8 mouse cellular contexts compared by ENCODE assay signal in genomic region chr6:117840686-117841510, GRCm38 (mm10). TPM values are rescaled to one million over a fixed set of nuclear protein-coding genes. Genes with fewer than 3 reads are reported as not detected.
DNase-seq lines count a peak whose midpoint lies in the region; ATAC-seq and TF ChIP-seq lines count a peak whose summit lies in the region.

Zfp637 (plus strand) TSS chr6:117841180.

- H3K4me2 ChIP-seq in lung, embryonic 16.5 days (ENCODE audit: low read depth, low read length), result peak within 1 kb of the TSS; percentile 91

- WGBS in lung, embryonic 16.5 days, result under 1% methylated on average over 66 of the region's 66 CpGs

- peak within 1 kb of the TSS; percentile 58 for H3K27ac ChIP-seq in MEL (ENCODE audit: control insufficient read depth, low read depth, low read length)
- peak within 1 kb of the TSS; percentile 98 for H3K27ac ChIP-seq in lung, embryonic 16.5 days (ENCODE audit: low read length)

- ATAC-seq in hematopoietic stem cell, adult 5-6 weeks (replicated peaks in 1 of 2; ENCODE audit: insufficient read depth in 1 of 2, low FRiP score in 2 of 2, low TSS enrichment in 1 of 2, low read depth in 1 of 2, poor library complexity in 2 of 2, severe bottlenecking in 2 of 2), result peak; percentile 95 to 96
- ATAC-seq in lung, embryonic 16.5 days (ENCODE audit: low read depth), result peak; percentile 97

- TF ChIP-seq POLR2A in MEL (IDR thresholded peaks at IDR 0.05; ENCODE audit: control insufficient read depth in 1 of 2, insufficient read depth in 1 of 2, low read depth in 1 of 2, low read length in 2 of 2, poor library complexity in 1 of 2), result peak; percentile 65 to 86

- H3K9ac ChIP-seq in MEL (ENCODE audit: control insufficient read depth, low read depth, low read length, poor library complexity, severe bottlenecking), result peak within 1 kb of the TSS; percentile 86
- H3K9ac ChIP-seq in lung, embryonic 16.5 days (ENCODE audit: low read length), result peak within 1 kb of the TSS; percentile 100

- H3K79me2 ChIP-seq in MEL (ENCODE audit: control insufficient read depth, insufficient read depth, low read length, poor library complexity), result peaks cover 7% of the 10 kb centered on the region

- H3K4me3 ChIP-seq in MEL (ENCODE audit: control insufficient read depth in 1 of 2, insufficient read depth in 1 of 2, low read depth in 2 of 2, low read length in 2 of 2), result peak within 1 kb of the TSS; percentile 64 to 86
- H3K4me3 ChIP-seq in lung, embryonic 16.5 days (ENCODE audit: low read length), result peak within 1 kb of the TSS; percentile 99

- TF ChIP-seq CTCF in MEL (IDR thresholded peaks at IDR 0.05 in 2 of 3, conservative IDR thresholded peaks at IDR 0.05 in 1 of 3; ENCODE audit: control insufficient read depth in 1 of 3, insufficient read depth in 1 of 3, low read depth in 2 of 3, low read length in 3 of 3, poor library complexity in 1 of 3, severe bottlenecking in 1 of 3), result peak in 2 of 3 experiments; percentile 63 to 66; a peak in 4 of 6 replicates

- peaks cover 4 to 36% of the 10 kb centered on the region in 2 experiments; a peak in 3 of 4 replicates for H3K36me3 ChIP-seq in MEL (ENCODE audit: control insufficient read depth in 1 of 2, insufficient read depth in 2 of 2, low read length in 2 of 2)
- H3K36me3 ChIP-seq in lung, embryonic 16.5 days (ENCODE audit: control insufficient read depth, insufficient read depth, low read length), result peaks cover 20% of the 10 kb centered on the region

- H3K4me1 ChIP-seq in MEL (ENCODE audit: control insufficient read depth in 1 of 2, insufficient read depth in 2 of 2, low read length in 2 of 2), result peaks cover 20 to 25% of the 10 kb centered on the region in 2 experiments
- H3K4me1 ChIP-seq in lung, embryonic 16.5 days (replicated peaks; ENCODE audit: control insufficient read depth, insufficient read depth, low read length), result peaks cover 19% of the 10 kb centered on the region

- TF ChIP-seq RAD21 in MEL (IDR thresholded peaks at IDR 0.05; ENCODE audit: low read depth, low read length), result peak; percentile 38

- 0 out of 4 replicates have a peak, but pooled peaks of 1 of the 2 experiments have one; percentile 5 for TF ChIP-seq EP300 in MEL (IDR thresholded peaks at IDR 0.05; ENCODE audit: low read depth in 1 of 2, low read length in 2 of 2)

- no peaks in the 10 kb centered on the region for H3K9me3 ChIP-seq in MEL (replicated peaks; ENCODE audit: insufficient read depth, low read length)
- H3K9me3 ChIP-seq in lung, embryonic 16.5 days (ENCODE audit: control insufficient read depth, low read length), result no peaks in the 10 kb centered on the region

- peak; percentile 92 for DNase-seq in MEL (ENCODE audit: low read depth, low spot score)
- peak; percentile 88 for DNase-seq in cerebellum, adult 8-10 months
- peak; percentile 91 for DNase-seq in forelimb bud, embryonic 11.5 days (ENCODE audit: low read depth, low spot score)
- peak; percentile 73 for DNase-seq in layer of hippocampus, adult 9-10 months (ENCODE audit: low spot score)
- peak; percentile 87 for DNase-seq in ovary, postnatal 14 days (ENCODE audit: low spot score)
- DNase-seq in thymus, postnatal 14 days, result peak; percentile 95

- no peaks in the 10 kb centered on the region for H3K27me3 ChIP-seq in MEL (ENCODE audit: control insufficient read depth in 1 of 2, insufficient read depth in 2 of 2, low read length in 2 of 2)
- H3K27me3 ChIP-seq in lung, embryonic 16.5 days (ENCODE audit: control insufficient read depth, insufficient read depth, low read depth, low read length), result no peaks in the 10 kb centered on the region

TF ChIP-seq in MEL, 35 proteins besides CTCF, POLR2A, EP300 and RAD21:
- peak; percentile 86; the same call in 1 of the 2 replicates for TF ChIP-seq SIN3A (IDR thresholded peaks at IDR 0.05; ENCODE audit: low read length)
- no peak for TF ChIP-seq CHD1 (IDR thresholded peaks at IDR 0.05; ENCODE audit: low read depth, low read length)
- TF ChIP-seq ETS1 (IDR thresholded peaks at IDR 0.05; ENCODE audit: low read depth, low read length), result no peak
- TF ChIP-seq ELF1 (IDR thresholded peaks at IDR 0.05; ENCODE audit: low read depth, low read length), result peak; percentile 66
- TF ChIP-seq TAL1 (IDR thresholded peaks at IDR 0.05; ENCODE audit: low read length), result no peak
- no peak for TF ChIP-seq ZKSCAN1 (IDR thresholded peaks at IDR 0.05; ENCODE audit: low read depth, low read length)
- TF ChIP-seq MXI1 (IDR thresholded peaks at IDR 0.05; ENCODE audit: low read depth, low read length), result peak; percentile 70
- peak; percentile 47 for TF ChIP-seq NRF1 (IDR thresholded peaks at IDR 0.05; ENCODE audit: insufficient read depth, low read depth, low read length, poor library complexity, severe bottlenecking)
- TF ChIP-seq CHD2 (IDR thresholded peaks at IDR 0.05; ENCODE audit: low read length), result no peak
- TF ChIP-seq KAT2A (conservative IDR thresholded peaks at IDR 0.05; ENCODE audit: low read depth, low read length), result peak; percentile 84; the same call in 1 of the 2 replicates
- peak; percentile 99 for TF ChIP-seq HCFC1 (IDR thresholded peaks at IDR 0.05; ENCODE audit: low read depth, low read length)
- no peak for TF ChIP-seq USF2 (IDR thresholded peaks at IDR 0.05; ENCODE audit: borderline replicate concordance in 1 of 2, insufficient read depth in 1 of 2, low read depth in 1 of 2, low read length in 2 of 2)
- peak; percentile 49; the same call in 1 of the 2 replicates for TF ChIP-seq ZMIZ1 (IDR thresholded peaks at IDR 0.05; ENCODE audit: low read depth, low read length)
- TF ChIP-seq BHLHE40 (IDR thresholded peaks at IDR 0.05; ENCODE audit: borderline replicate concordance, low read depth, low read length), result no peak
- TF ChIP-seq ZNF384 (IDR thresholded peaks at IDR 0.05; ENCODE audit: low read depth, low read length), result no peak
- TF ChIP-seq JUND (IDR thresholded peaks at IDR 0.05; ENCODE audit: low read depth, low read length), result no peak
- TF ChIP-seq GABPA (IDR thresholded peaks at IDR 0.05; ENCODE audit: low read depth, low read length), result no peak
- no peak for TF ChIP-seq RCOR1 (IDR thresholded peaks at IDR 0.05; ENCODE audit: low read depth, low read length)
- no peak for TF ChIP-seq MAZ (IDR thresholded peaks at IDR 0.05; ENCODE audit: low read depth, low read length)
- no peak for TF ChIP-seq USF1 (IDR thresholded peaks at IDR 0.05; ENCODE audit: low read depth, low read length)
- peak; percentile 73; the same call in 1 of the 2 replicates for TF ChIP-seq TCF12 (IDR thresholded peaks at IDR 0.05; ENCODE audit: low read depth, low read length)
- no peak for TF ChIP-seq UBTF (IDR thresholded peaks at IDR 0.05; ENCODE audit: borderline replicate concordance, insufficient read depth, low read depth, low read length)
- peak; percentile 45; the same call in 1 of the 2 replicates for TF ChIP-seq TBP (IDR thresholded peaks at IDR 0.05; ENCODE audit: low read depth, low read length)
- no peak for TF ChIP-seq MAFK (IDR thresholded peaks at IDR 0.05; ENCODE audit: borderline replicate concordance, low read depth, low read length)
- no peak for TF ChIP-seq GATA1 (IDR thresholded peaks at IDR 0.05; ENCODE audit: low read depth, low read length)
- TF ChIP-seq POLR2AphosphoS2 (IDR thresholded peaks at IDR 0.05; ENCODE audit: low read length), result peak; percentile 45; the same call in 1 of the 2 replicates
- TF ChIP-seq MEF2A (IDR thresholded peaks at IDR 0.05; ENCODE audit: extremely low read depth, insufficient replicate concordance, low read depth, low read length, poor library complexity, severe bottlenecking), result no peak
- TF ChIP-seq MYB (IDR thresholded peaks at IDR 0.05; ENCODE audit: low read depth, low read length), result no peak
- no peak for TF ChIP-seq POLR2AphosphoS5 (IDR thresholded peaks at IDR 0.05; ENCODE audit: borderline replicate concordance, low read depth, low read length)
- peak; percentile 7; the same call in 1 of the 2 replicates for TF ChIP-seq MAX (IDR thresholded peaks at IDR 0.05; ENCODE audit: low read length)
- TF ChIP-seq E2F4 (IDR thresholded peaks at IDR 0.05; ENCODE audit: borderline replicate concordance, low read depth, low read length), result no peak
- peak; percentile 73 for TF ChIP-seq NELFE (IDR thresholded peaks at IDR 0.05; ENCODE audit: low read depth, low read length)
- TF ChIP-seq SMC3 (IDR thresholded peaks at IDR 0.05; ENCODE audit: low read depth, low read length), result peak; percentile 21
- TF ChIP-seq ZC3H11A (IDR thresholded peaks at IDR 0.05; ENCODE audit: low read depth, low read length), result 0 out of 2 replicates have a peak, but pooled peaks have one; percentile 6
- peak; percentile 51; the same call in 1 of the 2 replicates for TF ChIP-seq MYC (IDR thresholded peaks at IDR 0.05; ENCODE audit: low read depth, low read length)

RNA-seq across cellular contexts. Expression of gene Zfp637, which starts in this region (rescaled TPM):
- total RNA-seq in MEL (2012; rRNA removed), result 41.5 and 52.4 TPM in 2 replicates
- 10 to 100 TPM in 1 of 2 experiments, not detected in 1; 53.8 TPM for polyA plus RNA-seq in MEL (2012; ENCODE audit: insufficient read depth in 1 of 2, insufficient read length in 2 of 2, low read depth in 1 of 2, low replicate concordance in 2 of 2, missing spikeins in 1 of 2)
- total RNA-seq in hematopoietic stem cell, adult 5-6 weeks (2017), result 34.3 and 37.5 TPM in 2 replicates
- polyA plus RNA-seq in lung, embryonic 16.5 days (2015; fragmentation: Nextera tagmentation; extraction: Ambion mirVana), result 132 TPM in 2 replicates

Comparison
In these comparisons a context has a peak if more than half of its experiments do, and no peak if none do; other contexts are left out.
1. Peak in every context shown above with its lines: DNase-seq, ATAC-seq, H3K4me3 ChIP-seq and H3K27ac ChIP-seq.